Mouse (Mus musculus): ENCODE measurements around the gene Irf9. TPM values are rescaled to one million over a fixed set of nuclear protein-coding genes. Genes with fewer than 3 reads are reported as not detected.

Irf9 gene
- total and polyA plus RNA-seq, 3 experiments, result 9.2 to 12.8 (median 9.6) TPM

DNA sequence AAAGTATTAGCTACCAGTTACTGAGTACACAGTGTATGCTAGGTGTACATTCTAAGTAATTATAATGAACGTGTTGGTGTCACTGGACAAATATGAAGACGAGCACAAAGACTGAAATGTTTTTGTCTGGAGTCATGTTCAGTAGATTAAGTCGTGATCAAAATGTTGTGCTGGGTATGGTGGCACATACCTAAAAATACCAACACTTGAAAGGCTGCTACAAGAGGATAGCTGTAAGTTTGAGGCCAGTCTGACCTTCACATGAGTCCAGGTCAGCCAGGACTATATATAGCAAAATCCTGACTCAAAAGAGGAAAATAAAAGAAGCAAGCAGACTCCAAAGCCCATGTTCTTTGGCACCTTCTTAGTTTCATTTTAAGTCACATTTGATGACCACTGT lies 53.6 kb downstream of the Irf9 start:
- in situ Hi-C loops (cut with MboI; ENCODE audit: low pct_ligation_motif_present, low pct_unique_long_range_greater_than_20kb, low sequenced_read_pairs) (no loop called here), dilution Hi-C loops (cut with MboI; ENCODE audit: extremely low pct_ligation_motif_present, extremely low pct_unique_long_range_greater_than_20kb, low sequenced_read_pairs) (no loop called here)
- no peaks in the 10 kb centered on the region; the same call in none of the 2 replicates for H3K79me2 ChIP-seq (replicated peaks; ENCODE audit: control insufficient read depth, extremely low read depth, insufficient read depth, poor library complexity, severe bottlenecking)
- no peak for DNase-seq (ENCODE audit: extremely low read depth)
- H3K36me3 ChIP-seq (replicated peaks in 1 of 2; ENCODE audit: control insufficient read depth in 1 of 2, insufficient read depth in 1 of 2, low read length in 1 of 2), result peaks cover 7 to 32% of the 10 kb centered on the region in 2 experiments
- no peak overlapping the region for H3K4me3 ChIP-seq (replicated peaks in 1 of 3; ENCODE audit: low read depth in 2 of 3, low read length in 2 of 3, poor library complexity in 1 of 3)
- no peak overlapping the region for H3K4me2 ChIP-seq (ENCODE audit: insufficient read depth, low read depth, poor library complexity, severe bottlenecking)
- TF ChIP-seq POLR2AphosphoS2 (IDR thresholded peaks at IDR 0.05; ENCODE audit: low read depth, low read length), result no peak
- TF ChIP-seq IRF4 (IDR thresholded peaks at IDR 0.05; ENCODE audit: low read depth, low read length), result peak; percentile 24; the same call in 1 of the 2 replicates
- peak; percentile 51; the same call in 1 of the 2 replicates for TF ChIP-seq MEF2A (IDR thresholded peaks at IDR 0.05; ENCODE audit: borderline replicate concordance, low read depth, low read length)
- no peak overlapping the region for H3K9ac ChIP-seq (ENCODE audit: insufficient read depth, low read depth)
- no peaks in the 10 kb centered on the region for H3K9me3 ChIP-seq (replicated peaks; ENCODE audit: low read length)
- no peaks in the 10 kb centered on the region for H3K27me3 ChIP-seq (replicated peaks)
- H3K27ac ChIP-seq (ENCODE audit: insufficient read depth, low read depth), result no peak overlapping the region
- peaks cover 0 to 16% of the 10 kb centered on the region in 2 experiments; a peak in 2 of 4 replicates for H3K4me1 ChIP-seq (ENCODE audit: control insufficient read depth in 1 of 2, insufficient read depth in 2 of 2)

DNA sequence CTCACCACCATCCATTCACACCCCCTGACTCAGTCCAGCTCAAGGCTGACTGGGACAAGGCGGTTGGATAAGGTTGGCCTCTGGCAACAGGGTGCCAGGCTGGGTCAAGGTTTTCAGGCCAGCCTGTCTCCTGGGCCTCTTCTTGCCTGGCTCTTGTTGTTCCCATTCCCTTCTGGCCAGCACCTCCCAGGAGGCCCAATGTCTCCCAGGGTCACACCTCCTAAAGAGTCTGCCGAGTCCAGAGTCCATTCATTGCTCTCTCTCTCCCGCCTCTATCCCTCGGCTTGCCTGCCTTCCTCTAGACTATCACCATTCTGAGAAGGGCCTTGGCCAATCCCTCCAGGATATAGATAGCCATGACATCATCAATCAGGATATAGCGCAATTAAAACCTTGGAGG lies 54.6 kb downstream of the Irf9 start:
- dilution Hi-C loops (cut with MboI; ENCODE audit: extremely low pct_ligation_motif_present, extremely low pct_unique_long_range_greater_than_20kb, low sequenced_read_pairs), result no loop called here
- peaks cover 12 to 42% of the 10 kb centered on the region in 2 experiments for H3K36me3 ChIP-seq (replicated peaks in 1 of 2; ENCODE audit: control insufficient read depth in 1 of 2, insufficient read depth in 1 of 2, low read length in 1 of 2)
- no peak overlapping the region for H3K4me3 ChIP-seq (replicated peaks in 1 of 3; ENCODE audit: low read depth in 2 of 3, low read length in 2 of 3, poor library complexity in 1 of 3)
- no peak for DNase-seq (ENCODE audit: extremely low read depth)
- no peaks in the 10 kb centered on the region for H3K9me3 ChIP-seq (replicated peaks; ENCODE audit: low read length)
- TF ChIP-seq NRF1 (IDR thresholded peaks at IDR 0.05; ENCODE audit: low read depth, low read length) (no peak), POLR2A (IDR thresholded peaks at IDR 0.05; ENCODE audit: low read depth, low read length) (no peak), ETS1 (conservative IDR thresholded peaks at IDR 0.05; ENCODE audit: low read depth, low read length) (no peak), USF1 (IDR thresholded peaks at IDR 0.05; ENCODE audit: low read depth, low read length) (no peak), MAZ (IDR thresholded peaks at IDR 0.05; ENCODE audit: low read depth, low read length) (no peak), PAX5 (IDR thresholded peaks at IDR 0.05; ENCODE audit: low read length) (no peak), CHD2 (IDR thresholded peaks at IDR 0.05; ENCODE audit: low read length) (no peak), JUND (conservative IDR thresholded peaks at IDR 0.05; ENCODE audit: low read depth, low read length) (no peak), HCFC1 (IDR thresholded peaks at IDR 0.05; ENCODE audit: low read depth, low read length) (no peak), CTCF (conservative IDR thresholded peaks at IDR 0.05 in 1 of 2, IDR thresholded peaks at IDR 0.05 in 1 of 2; ENCODE audit: low read depth in 2 of 2, low read length in 2 of 2) (no peak), MEF2A (IDR thresholded peaks at IDR 0.05; ENCODE audit: borderline replicate concordance, low read depth, low read length) (no peak), SIN3A (IDR thresholded peaks at IDR 0.05; ENCODE audit: low read length) (no peak), SMC3 (IDR thresholded peaks at IDR 0.05; ENCODE audit: low read depth, low read length) (no peak), ZKSCAN1 (IDR thresholded peaks at IDR 0.05; ENCODE audit: borderline replicate concordance, low read depth, low read length) (no peak), BHLHE40 (IDR thresholded peaks at IDR 0.05; ENCODE audit: low read depth, low read length) (no peak), E2F4 (IDR thresholded peaks at IDR 0.05; ENCODE audit: insufficient replicate concordance, low read depth, low read length) (no peak), NELFE (IDR thresholded peaks at IDR 0.05; ENCODE audit: low read depth, low read length) (no peak), ZC3H11A (IDR thresholded peaks at IDR 0.05; ENCODE audit: low read depth, low read length) (no peak), MXI1 (IDR thresholded peaks at IDR 0.05; ENCODE audit: low read depth, low read length) (no peak), JUN (IDR thresholded peaks at IDR 0.05; ENCODE audit: insufficient read depth, low read depth, low read length) (no peak)
- no peak overlapping the region for H3K4me2 ChIP-seq (ENCODE audit: insufficient read depth, low read depth, poor library complexity, severe bottlenecking)
- in situ Hi-C loops (cut with MboI; ENCODE audit: low pct_ligation_motif_present, low pct_unique_long_range_greater_than_20kb, low sequenced_read_pairs), result no loop called here
- H3K27me3 ChIP-seq (replicated peaks), result no peaks in the 10 kb centered on the region
- no peak overlapping the region for H3K27ac ChIP-seq (ENCODE audit: insufficient read depth, low read depth)
- no peaks in the 10 kb centered on the region; the same call in none of the 2 replicates for H3K79me2 ChIP-seq (replicated peaks; ENCODE audit: control insufficient read depth, extremely low read depth, insufficient read depth, poor library complexity, severe bottlenecking)
- H3K9ac ChIP-seq (ENCODE audit: insufficient read depth, low read depth), result no peak overlapping the region
- peaks cover 0 to 16% of the 10 kb centered on the region in 2 experiments; a peak in 2 of 4 replicates for H3K4me1 ChIP-seq (ENCODE audit: control insufficient read depth in 1 of 2, insufficient read depth in 2 of 2)

Other genes starting within 250 kb of the Irf9 start
Only the 20 nearest of the 31 such genes appear.
- not detected in 2 replicates for gene Cpne6, start 93.1 kb upstream of the Irf9 start, total RNA-seq (2012; rRNA removed)
- not detected in 2 replicates for gene Cpne6, start 93.1 kb upstream of the Irf9 start, total RNA-seq (2014; rRNA removed)
- gene Cpne6, start 93.1 kb upstream of the Irf9 start, polyA plus RNA-seq (2012; ENCODE audit: insufficient read length, low read depth), result not detected in 2 replicates
- 0.13 and 0.29 TPM in 2 replicates for gene Nrl, start 78.6 kb upstream of the Irf9 start, total RNA-seq (2012; rRNA removed)
- gene Nrl, start 78.6 kb upstream of the Irf9 start, total RNA-seq (2014; rRNA removed), result 0.14 and 0.86 TPM in 2 replicates
- 0.20 TPM in 1 of 2 replicates, not detected in the other for gene Nrl, start 78.6 kb upstream of the Irf9 start, polyA plus RNA-seq (2012; ENCODE audit: insufficient read length, low read depth)
- 105 and 286 TPM in 2 replicates for gene Pck2, start 63.3 kb upstream of the Irf9 start, total RNA-seq (2012; rRNA removed)
- 113 and 120 TPM in 2 replicates for gene Pck2, start 63.3 kb upstream of the Irf9 start, total RNA-seq (2014; rRNA removed)
- 144 and 149 TPM in 2 replicates for gene Pck2, start 63.3 kb upstream of the Irf9 start, polyA plus RNA-seq (2012; ENCODE audit: insufficient read length, low read depth)
- 36.1 and 39.1 TPM in 2 replicates for gene Dcaf11, start 43.6 kb upstream of the Irf9 start, total RNA-seq (2012; rRNA removed)
- gene Dcaf11, start 43.6 kb upstream of the Irf9 start, total RNA-seq (2014; rRNA removed), result 29.3 and 30.2 TPM in 2 replicates
- gene Dcaf11, start 43.6 kb upstream of the Irf9 start, polyA plus RNA-seq (2012; ENCODE audit: insufficient read length, low read depth), result 29.6 and 32.6 TPM in 2 replicates
- gene A730061H03Rik, start 43.2 kb upstream of the Irf9 start, total RNA-seq (2012; rRNA removed), result 0.34 and 0.63 TPM in 2 replicates
- not detected in 2 replicates for gene A730061H03Rik, start 43.2 kb upstream of the Irf9 start, total RNA-seq (2014; rRNA removed)
- gene A730061H03Rik, start 43.2 kb upstream of the Irf9 start, polyA plus RNA-seq (2012; ENCODE audit: insufficient read length, low read depth), result 0.93 and 1.4 TPM in 2 replicates
- not detected in 2 replicates for gene Fitm1, start 28.0 kb upstream of the Irf9 start, total RNA-seq (2012; rRNA removed)
- not detected in 2 replicates for gene Fitm1, start 28.0 kb upstream of the Irf9 start, total RNA-seq (2014; rRNA removed)
- not detected in 2 replicates for gene Fitm1, start 28.0 kb upstream of the Irf9 start, polyA plus RNA-seq (2012; ENCODE audit: insufficient read length, low read depth)
- 292 and 335 TPM in 2 replicates for gene Psme1, start 25.4 kb upstream of the Irf9 start, total RNA-seq (2012; rRNA removed)
- 338 and 377 TPM in 2 replicates for gene Psme1, start 25.4 kb upstream of the Irf9 start, total RNA-seq (2014; rRNA removed)
- gene Psme1, start 25.4 kb upstream of the Irf9 start, polyA plus RNA-seq (2012; ENCODE audit: insufficient read length, low read depth), result 638 and 740 TPM in 2 replicates
- gene Emc9, start 18.3 kb upstream of the Irf9 start, total RNA-seq (2012; rRNA removed), result 9.6 and 10.4 TPM in 2 replicates
- gene Emc9, start 18.3 kb upstream of the Irf9 start, total RNA-seq (2014; rRNA removed), result 1.6 and 1.7 TPM in 2 replicates
- gene Emc9, start 18.3 kb upstream of the Irf9 start, polyA plus RNA-seq (2012; ENCODE audit: insufficient read length, low read depth), result 3.7 and 4.2 TPM in 2 replicates
- 634 and 684 TPM in 2 replicates for gene Psme2, start 12.5 kb upstream of the Irf9 start, total RNA-seq (2012; rRNA removed)
- gene Psme2, start 12.5 kb upstream of the Irf9 start, total RNA-seq (2014; rRNA removed), result 467 and 546 TPM in 2 replicates
- gene Psme2, start 12.5 kb upstream of the Irf9 start, polyA plus RNA-seq (2012; ENCODE audit: insufficient read length, low read depth), result 650 and 757 TPM in 2 replicates
- gene Rnf31, start 11.9 kb upstream of the Irf9 start, total RNA-seq (2012; rRNA removed), result 14.8 and 15.9 TPM in 2 replicates
- gene Rnf31, start 11.9 kb upstream of the Irf9 start, total RNA-seq (2014; rRNA removed), result 3.2 and 3.8 TPM in 2 replicates
- 18.2 and 22.6 TPM in 2 replicates for gene Rnf31, start 11.9 kb upstream of the Irf9 start, polyA plus RNA-seq (2012; ENCODE audit: insufficient read length, low read depth)
- not detected in 2 replicates for gene Rec8, start 14.5 kb downstream of the Irf9 start, total RNA-seq (2012; rRNA removed)
- gene Rec8, start 14.5 kb downstream of the Irf9 start, total RNA-seq (2014; rRNA removed), result not detected in 2 replicates
- gene Rec8, start 14.5 kb downstream of the Irf9 start, polyA plus RNA-seq (2012; ENCODE audit: insufficient read length, low read depth), result not detected in 2 replicates
- 84.8 and 95.0 TPM in 2 replicates for gene Ipo4, start 32.4 kb downstream of the Irf9 start, total RNA-seq (2012; rRNA removed)
- 47.5 TPM in 2 replicates for gene Ipo4, start 32.4 kb downstream of the Irf9 start, total RNA-seq (2014; rRNA removed)
- gene Ipo4, start 32.4 kb downstream of the Irf9 start, polyA plus RNA-seq (2012; ENCODE audit: insufficient read length, low read depth), result 164 and 175 TPM in 2 replicates
- 0.17 TPM in 1 of 2 replicates, not detected in the other for gene Gm49378, start 34.3 kb downstream of the Irf9 start, total RNA-seq (2012; rRNA removed)
- gene Gm49378, start 34.3 kb downstream of the Irf9 start, total RNA-seq (2014; rRNA removed), result 9.1 and 11.7 TPM in 2 replicates
- gene Gm49378, start 34.3 kb downstream of the Irf9 start, polyA plus RNA-seq (2012; ENCODE audit: insufficient read length, low read depth), result 8.7 TPM in 1 of 2 replicates, not detected in the other
- 51.3 and 57.8 TPM in 2 replicates for gene Tm9sf1, start 40.2 kb downstream of the Irf9 start, total RNA-seq (2012; rRNA removed)
- gene Tm9sf1, start 40.2 kb downstream of the Irf9 start, total RNA-seq (2014; rRNA removed), result 36.1 and 39.5 TPM in 2 replicates
- 58.0 and 65.3 TPM in 2 replicates for gene Tm9sf1, start 40.2 kb downstream of the Irf9 start, polyA plus RNA-seq (2012; ENCODE audit: insufficient read length, low read depth)
- 0.29 and 0.30 TPM in 2 replicates for gene Tssk4, start 46.6 kb downstream of the Irf9 start, total RNA-seq (2012; rRNA removed)
- 0.14 TPM in 1 of 2 replicates, not detected in the other for gene Tssk4, start 46.6 kb downstream of the Irf9 start, total RNA-seq (2014; rRNA removed)
- 0.26 and 0.31 TPM in 2 replicates for gene Tssk4, start 46.6 kb downstream of the Irf9 start, polyA plus RNA-seq (2012; ENCODE audit: insufficient read length, low read depth)
- 25.1 and 25.6 TPM in 2 replicates for gene Mdp1, start 56.9 kb downstream of the Irf9 start, total RNA-seq (2012; rRNA removed)
- gene Mdp1, start 56.9 kb downstream of the Irf9 start, total RNA-seq (2014; rRNA removed), result 30.9 and 39.0 TPM in 2 replicates
- gene Mdp1, start 56.9 kb downstream of the Irf9 start, polyA plus RNA-seq (2012; ENCODE audit: insufficient read length, low read depth), result 23.4 and 26.0 TPM in 2 replicates
- gene Gmpr2, start 68.4 kb downstream of the Irf9 start, total RNA-seq (2012; rRNA removed), result 34.3 and 37.3 TPM in 2 replicates
- gene Gmpr2, start 68.4 kb downstream of the Irf9 start, total RNA-seq (2014; rRNA removed), result 51.3 and 54.9 TPM in 2 replicates
- 34.7 and 44.3 TPM in 2 replicates for gene Gmpr2, start 68.4 kb downstream of the Irf9 start, polyA plus RNA-seq (2012; ENCODE audit: insufficient read length, low read depth)
- gene Nedd8, start 68.6 kb downstream of the Irf9 start, total RNA-seq (2012; rRNA removed), result 378 and 515 TPM in 2 replicates
- 272 and 276 TPM in 2 replicates for gene Nedd8, start 68.6 kb downstream of the Irf9 start, total RNA-seq (2014; rRNA removed)
- 513 and 653 TPM in 2 replicates for gene Nedd8, start 68.6 kb downstream of the Irf9 start, polyA plus RNA-seq (2012; ENCODE audit: insufficient read length, low read depth)
- gene Tinf2, start 78.2 kb downstream of the Irf9 start, total RNA-seq (2012; rRNA removed), result 25.2 and 29.1 TPM in 2 replicates
- 21.4 and 23.3 TPM in 2 replicates for gene Tinf2, start 78.2 kb downstream of the Irf9 start, total RNA-seq (2014; rRNA removed)
- 31.1 and 33.2 TPM in 2 replicates for gene Tinf2, start 78.2 kb downstream of the Irf9 start, polyA plus RNA-seq (2012; ENCODE audit: insufficient read length, low read depth)
- gene Tgm1, start 110.4 kb downstream of the Irf9 start, total RNA-seq (2012; rRNA removed), result not detected in 2 replicates
- gene Tgm1, start 110.4 kb downstream of the Irf9 start, total RNA-seq (2014; rRNA removed), result 0.07 TPM in 1 of 2 replicates, not detected in the other
- gene Tgm1, start 110.4 kb downstream of the Irf9 start, polyA plus RNA-seq (2012; ENCODE audit: insufficient read length, low read depth), result 0.14 and 0.16 TPM in 2 replicates

Data from CH12.LX (cell line).